Mouse (Mus musculus): ENCODE data around the gene Lctl. TPM values are rescaled to one million over a fixed set of nuclear protein-coding genes. Genes with fewer than 3 reads are reported as not detected.
"Not testable (repeated sequence)": the region's sequence is repeated elsewhere in the genome, so short reads cannot be mapped to it uniquely, and the experiment has no call there.

Lctl gene
- total and polyA plus RNA-seq, 3 experiments: 0.21 to 0.38 TPM; not detected in 1

- TF ChIP-seq BHLHE40 (IDR thresholded peaks at IDR 0.05; ENCODE audit: low read depth, low read length): 0 out of 2 replicates have a peak, but pooled peaks have one; percentile 27
- TF ChIP-seq ELF1 (IDR thresholded peaks at IDR 0.05; ENCODE audit: low read depth, low read length): peak; percentile 91
- TF ChIP-seq POLR2AphosphoS2 (IDR thresholded peaks at IDR 0.05; ENCODE audit: low read depth, low read length): peak; percentile 100
- TF ChIP-seq CHD1 (IDR thresholded peaks at IDR 0.05; ENCODE audit: low read depth, low read length): no peak
- TF ChIP-seq ZMIZ1 (IDR thresholded peaks at IDR 0.05; ENCODE audit: low read depth, low read length): peak; percentile 84; the same call in 1 of the 2 replicates
- peak; percentile 86 for TF ChIP-seq SIN3A (IDR thresholded peaks at IDR 0.05; ENCODE audit: low read length)
- 0 out of 2 replicates have a peak, but pooled peaks have one; percentile 17 for TF ChIP-seq JUN (IDR thresholded peaks at IDR 0.05; ENCODE audit: insufficient read depth, low read depth, low read length)
- TF ChIP-seq ZNF384 (IDR thresholded peaks at IDR 0.05; ENCODE audit: low read depth, low read length): no peak
- TF ChIP-seq MAX (IDR thresholded peaks at IDR 0.05; ENCODE audit: low read length): no peak
- no peak for TF ChIP-seq PAX5 (IDR thresholded peaks at IDR 0.05; ENCODE audit: low read length)
- no peak for TF ChIP-seq ZKSCAN1 (IDR thresholded peaks at IDR 0.05; ENCODE audit: borderline replicate concordance, low read depth, low read length)
- peak; percentile 78; the same call in 1 of the 2 replicates for TF ChIP-seq MXI1 (IDR thresholded peaks at IDR 0.05; ENCODE audit: low read depth, low read length)
- TF ChIP-seq KAT2A (IDR thresholded peaks at IDR 0.05; ENCODE audit: insufficient replicate concordance, low read length): 0 out of 2 replicates have a peak, but pooled peaks have one; percentile 22
Measured at GRCm38 (mm10) chr9:64178974-64179646, 62.2 kb downstream of the Lctl start, which contains the start of gene Snapc5 (continued).

- H3K36me3 ChIP-seq (replicated peaks in 1 of 2; ENCODE audit: control insufficient read depth in 1 of 2, insufficient read depth in 1 of 2, low read length in 1 of 2): peaks cover 43 to 83% of the 10 kb centered on the region in 2 experiments
- H3K9ac ChIP-seq (ENCODE audit: insufficient read depth, low read depth); H3K4me2 ChIP-seq (ENCODE audit: insufficient read depth, low read depth, poor library complexity, severe bottlenecking); H3K27ac ChIP-seq (ENCODE audit: insufficient read depth, low read depth); H3K9me3 ChIP-seq (replicated peaks; ENCODE audit: low read length); H3K27me3 ChIP-seq (replicated peaks); H3K79me2 ChIP-seq (replicated peaks; ENCODE audit: control insufficient read depth, extremely low read depth, insufficient read depth, poor library complexity, severe bottlenecking); DNase-seq (ENCODE audit: extremely low read depth); H3K4me3 ChIP-seq (replicated peaks in 1 of 3; ENCODE audit: low read depth in 2 of 3, low read length in 2 of 3, poor library complexity in 1 of 3); in situ Hi-C loops (cut with MboI; ENCODE audit: low pct_ligation_motif_present, low pct_unique_long_range_greater_than_20kb, low sequenced_read_pairs); dilution Hi-C loops (cut with MboI; ENCODE audit: extremely low pct_ligation_motif_present, extremely low pct_unique_long_range_greater_than_20kb, low sequenced_read_pairs): not testable (repeated sequence)
- H3K4me1 ChIP-seq (ENCODE audit: control insufficient read depth in 1 of 2, insufficient read depth in 2 of 2): peaks cover 2 to 18% of the 10 kb centered on the region in 2 experiments; a peak in 3 of 4 replicates
Measured at GRCm38 (mm10) chr9:64183295-64183694, 66.3 kb downstream of the Lctl start.

- H3K4me2 ChIP-seq (ENCODE audit: insufficient read depth, low read depth, poor library complexity, severe bottlenecking): no peak overlapping the region
- H3K36me3 ChIP-seq (replicated peaks in 1 of 2; ENCODE audit: control insufficient read depth in 1 of 2, insufficient read depth in 1 of 2, low read length in 1 of 2): peaks cover 44 to 89% of the 10 kb centered on the region in 2 experiments
- no peak overlapping the region for H3K9ac ChIP-seq (ENCODE audit: insufficient read depth, low read depth)
- dilution Hi-C loops (cut with MboI; ENCODE audit: extremely low pct_ligation_motif_present, extremely low pct_unique_long_range_greater_than_20kb, low sequenced_read_pairs): no loop called here
- H3K4me1 ChIP-seq (ENCODE audit: control insufficient read depth in 1 of 2, insufficient read depth in 2 of 2): peaks cover 2 to 15% of the 10 kb centered on the region in 2 experiments; a peak in 3 of 4 replicates
- H3K9me3 ChIP-seq (replicated peaks; ENCODE audit: low read length): no peaks in the 10 kb centered on the region
- no peak for DNase-seq (ENCODE audit: extremely low read depth)
- in situ Hi-C loops (cut with MboI; ENCODE audit: low pct_ligation_motif_present, low pct_unique_long_range_greater_than_20kb, low sequenced_read_pairs): no loop called here
- no peak overlapping the region for H3K4me3 ChIP-seq (replicated peaks in 1 of 3; ENCODE audit: low read depth in 2 of 3, low read length in 2 of 3, poor library complexity in 1 of 3)
- no peak overlapping the region; the same call in 1 of the 2 replicates for H3K27ac ChIP-seq (ENCODE audit: insufficient read depth, low read depth)
- H3K27me3 ChIP-seq (replicated peaks): no peaks in the 10 kb centered on the region
- TF ChIP-seq HCFC1 (IDR thresholded peaks at IDR 0.05; ENCODE audit: low read depth, low read length) (no peak), MAX (IDR thresholded peaks at IDR 0.05; ENCODE audit: low read length) (no peak)
- 0 out of 2 replicates have a peak, but pooled peaks cover 5% of the 10 kb centered on the region for H3K79me2 ChIP-seq (replicated peaks; ENCODE audit: control insufficient read depth, extremely low read depth, insufficient read depth, poor library complexity, severe bottlenecking)
Measured at GRCm38 (mm10) chr9:64184166-64184840, 67.4 kb downstream of the Lctl start.

Other genes starting within 250 kb of the Lctl start
- gene Smad6, start 95.1 kb upstream of the Lctl start, total RNA-seq (2012; rRNA removed): not detected in 2 replicates
- not detected in 2 replicates for gene Smad6, start 95.1 kb upstream of the Lctl start, total RNA-seq (2014; rRNA removed)
- gene Smad6, start 95.1 kb upstream of the Lctl start, polyA plus RNA-seq (2012; ENCODE audit: insufficient read length, low read depth): 0.35 TPM in 1 of 2 replicates, not detected in the other
- 49.3 and 59.6 TPM in 2 replicates for gene Zwilch, start 56.0 kb downstream of the Lctl start, total RNA-seq (2012; rRNA removed)
- 74.1 and 92.0 TPM in 2 replicates for gene Zwilch, start 56.0 kb downstream of the Lctl start, total RNA-seq (2014; rRNA removed)
- gene Zwilch, start 56.0 kb downstream of the Lctl start, polyA plus RNA-seq (2012; ENCODE audit: insufficient read length, low read depth): 72.8 and 82.9 TPM in 2 replicates
- 1,886 and 1,956 TPM in 2 replicates for gene Rpl4, start 56.2 kb downstream of the Lctl start, total RNA-seq (2012; rRNA removed)
- 1,996 and 2,178 TPM in 2 replicates for gene Rpl4, start 56.2 kb downstream of the Lctl start, total RNA-seq (2014; rRNA removed)
- 3,885 and 4,069 TPM in 2 replicates for gene Rpl4, start 56.2 kb downstream of the Lctl start, polyA plus RNA-seq (2012; ENCODE audit: insufficient read length, low read depth)
- gene Snapc5, start 62.1 kb downstream of the Lctl start, total RNA-seq (2012; rRNA removed): 16.7 and 21.3 TPM in 2 replicates
- gene Snapc5, start 62.1 kb downstream of the Lctl start, total RNA-seq (2014; rRNA removed): 34.3 and 38.2 TPM in 2 replicates
- 24.9 and 33.3 TPM in 2 replicates for gene Snapc5, start 62.1 kb downstream of the Lctl start, polyA plus RNA-seq (2012; ENCODE audit: insufficient read length, low read depth)
- gene Uchl4, start 118.1 kb downstream of the Lctl start, total RNA-seq (2012; rRNA removed): 0.55 and 0.59 TPM in 2 replicates
- gene Uchl4, start 118.1 kb downstream of the Lctl start, total RNA-seq (2014; rRNA removed): 8.2 and 11.0 TPM in 2 replicates
- 16.8 and 21.0 TPM in 2 replicates for gene Uchl4, start 118.1 kb downstream of the Lctl start, polyA plus RNA-seq (2012; ENCODE audit: insufficient read length, low read depth)
- 53.0 and 74.0 TPM in 2 replicates for gene Map2k1, start 136.5 kb downstream of the Lctl start, total RNA-seq (2012; rRNA removed)
- gene Map2k1, start 136.5 kb downstream of the Lctl start, total RNA-seq (2014; rRNA removed): 118 and 122 TPM in 2 replicates
- 54.9 and 56.3 TPM in 2 replicates for gene Map2k1, start 136.5 kb downstream of the Lctl start, polyA plus RNA-seq (2012; ENCODE audit: insufficient read length, low read depth)
- gene Tipin, start 164.4 kb downstream of the Lctl start, total RNA-seq (2012; rRNA removed): 179 and 248 TPM in 2 replicates
- 443 and 624 TPM in 2 replicates for gene Tipin, start 164.4 kb downstream of the Lctl start, total RNA-seq (2014; rRNA removed)
- gene Tipin, start 164.4 kb downstream of the Lctl start, polyA plus RNA-seq (2012; ENCODE audit: insufficient read length, low read depth): 204 and 235 TPM in 2 replicates
- 8.8 and 9.0 TPM in 2 replicates for gene Dis3l, start 224.1 kb downstream of the Lctl start, total RNA-seq (2012; rRNA removed)
- 6.6 and 6.8 TPM in 2 replicates for gene Dis3l, start 224.1 kb downstream of the Lctl start, total RNA-seq (2014; rRNA removed)
- 9.5 and 9.6 TPM in 2 replicates for gene Dis3l, start 224.1 kb downstream of the Lctl start, polyA plus RNA-seq (2012; ENCODE audit: insufficient read length, low read depth)